In genomic region chr9:48494817-48495547, GRCm38 (mm10) we compare ENCODE assay signal across 7 mouse cellular contexts. TPM values are rescaled to one million over a fixed set of nuclear protein-coding genes. Genes with fewer than 3 reads are reported as not detected.
DNase-seq lines count a peak whose midpoint lies in the region; ATAC-seq and TF ChIP-seq lines count a peak whose summit lies in the region.

Gene Rbm7, minus strand, starts transcription at chr9:48495299.
Gene Gm5617, plus strand, starts transcription at chr9:48495442.

- 0 out of 2 replicates have a peak, but pooled peaks have one; percentile 2 for TF ChIP-seq CTCF in kidney, adult 2 months (conservative IDR thresholded peaks at IDR 0.05; ENCODE audit: insufficient read depth, insufficient read length, low read depth, low read length)
- no peak for TF ChIP-seq CTCF in spleen, adult 2 months (IDR thresholded peaks at IDR 0.05; ENCODE audit: extremely low read depth, insufficient read depth, insufficient read length, insufficient replicate concordance)

- H3K9ac ChIP-seq in embryonic facial prominence, embryonic 13.5 days, result peak within 1 kb of the TSS; percentile 95
- H3K9ac ChIP-seq in limb, embryonic 12.5 days (replicated peaks), result peak within 1 kb of the TSS; percentile 93
- H3K9ac ChIP-seq in midbrain, embryonic 15.5 days, result peak within 1 kb of the TSS; percentile 72

- H3K27me3 ChIP-seq in embryonic facial prominence, embryonic 13.5 days, result 0 out of 2 replicates have a peak, but pooled peaks cover 3% of the 10 kb centered on the region
- no peaks in the 10 kb centered on the region for H3K27me3 ChIP-seq in kidney, adult 2 months (replicated peaks; ENCODE audit: control insufficient read depth, insufficient read depth, low read length)
- 0 out of 2 replicates have a peak, but pooled peaks cover 3% of the 10 kb centered on the region for H3K27me3 ChIP-seq in limb, embryonic 12.5 days
- H3K27me3 ChIP-seq in midbrain, embryonic 15.5 days (replicated peaks), result no peaks in the 10 kb centered on the region
- H3K27me3 ChIP-seq in spleen, adult 2 months (ENCODE audit: control insufficient read depth, insufficient read depth, low read length), result no peaks in the 10 kb centered on the region

- H3K9me3 ChIP-seq in embryonic facial prominence, embryonic 13.5 days, result no peaks in the 10 kb centered on the region
- H3K9me3 ChIP-seq in limb, embryonic 12.5 days, result 0 out of 2 replicates have a peak, but pooled peaks cover 3% of the 10 kb centered on the region
- no peaks in the 10 kb centered on the region for H3K9me3 ChIP-seq in midbrain, embryonic 15.5 days

- TF ChIP-seq POLR2A in kidney, adult 2 months (IDR thresholded peaks at IDR 0.05; ENCODE audit: low read depth, low read length), result peak; percentile 56
- peak; percentile 80 for TF ChIP-seq POLR2A in spleen, adult 2 months (IDR thresholded peaks at IDR 0.05; ENCODE audit: low read depth, low read length)

- peak within 1 kb of the TSS; percentile 81 for H3K4me2 ChIP-seq in embryonic facial prominence, embryonic 13.5 days
- peak within 1 kb of the TSS; percentile 83 for H3K4me2 ChIP-seq in limb, embryonic 12.5 days
- H3K4me2 ChIP-seq in midbrain, embryonic 15.5 days, result peak within 1 kb of the TSS; percentile 69

- DNase-seq in adrenal gland, postnatal 36 days, result peak; percentile 96
- peak; percentile 95 to 97 for DNase-seq in heart, adult 18-20 months
- DNase-seq in kidney, adult 2 months, result peak; percentile 97
- peak; percentile 91 to 92 for DNase-seq in spleen, adult 2 months (ENCODE audit: low read depth in 1 of 2, low spot score in 2 of 2)

- peak; percentile 98 for ATAC-seq in embryonic facial prominence, embryonic 13.5 days (ENCODE audit: insufficient number of reproducible peaks, insufficient read depth, low FRiP score, low TSS enrichment, low read depth)
- ATAC-seq in limb, embryonic 12.5 days (ENCODE audit: insufficient number of reproducible peaks, insufficient read depth, low FRiP score, low TSS enrichment, low read depth), result peak; percentile 99
- peak; percentile 100 for ATAC-seq in midbrain, embryonic 15.5 days (replicated peaks)

- peaks cover 32% of the 10 kb centered on the region for H3K36me3 ChIP-seq in embryonic facial prominence, embryonic 13.5 days
- H3K36me3 ChIP-seq in kidney, adult 2 months (ENCODE audit: control insufficient read depth, insufficient read depth, low read length), result peaks cover 7% of the 10 kb centered on the region
- peaks cover 32% of the 10 kb centered on the region for H3K36me3 ChIP-seq in limb, embryonic 12.5 days
- H3K36me3 ChIP-seq in midbrain, embryonic 15.5 days (replicated peaks), result peaks cover 19% of the 10 kb centered on the region
- peaks cover 24% of the 10 kb centered on the region for H3K36me3 ChIP-seq in spleen, adult 2 months (ENCODE audit: control insufficient read depth, insufficient read depth, low read length)

- peak within 1 kb of the TSS; percentile 89 for H3K27ac ChIP-seq in embryonic facial prominence, embryonic 13.5 days
- peak within 1 kb of the TSS; percentile 87 for H3K27ac ChIP-seq in kidney, adult 2 months (ENCODE audit: insufficient read depth, low read depth, low read length)
- peak within 1 kb of the TSS; percentile 89 for H3K27ac ChIP-seq in limb, embryonic 12.5 days
- H3K27ac ChIP-seq in midbrain, embryonic 15.5 days, result peak within 1 kb of the TSS; percentile 90
- H3K27ac ChIP-seq in spleen, adult 2 months (ENCODE audit: insufficient read depth, low read length), result peak within 1 kb of the TSS; percentile 90

- WGBS in embryonic facial prominence, embryonic 13.5 days, result under 1% methylated on average over 72 of the region's 72 CpGs
- WGBS in kidney, adult 2 months, result under 1% methylated on average over 72 of the region's 72 CpGs
- WGBS in limb, embryonic 12.5 days, result under 1% methylated on average over 72 of the region's 72 CpGs
- WGBS in midbrain, embryonic 15.5 days, result under 1% methylated on average over 72 of the region's 72 CpGs
- under 1% methylated on average over 72 of the region's 72 CpGs for WGBS in spleen, adult 2 months

- peak within 1 kb of the TSS; percentile 87 for H3K4me3 ChIP-seq in embryonic facial prominence, embryonic 13.5 days
- H3K4me3 ChIP-seq in kidney, adult 2 months (ENCODE audit: insufficient read depth, low read depth, low read length), result peak within 1 kb of the TSS; percentile 85
- peak within 1 kb of the TSS; percentile 83 for H3K4me3 ChIP-seq in limb, embryonic 12.5 days (replicated peaks)
- H3K4me3 ChIP-seq in midbrain, embryonic 15.5 days, result peak within 1 kb of the TSS; percentile 61
- peak within 1 kb of the TSS; percentile 95 for H3K4me3 ChIP-seq in spleen, adult 2 months (ENCODE audit: extremely low read depth, insufficient read depth, insufficient read length)

- peaks cover 15% of the 10 kb centered on the region for H3K4me1 ChIP-seq in embryonic facial prominence, embryonic 13.5 days
- peaks cover 3% of the 10 kb centered on the region; the same call in 1 of the 2 replicates for H3K4me1 ChIP-seq in kidney, adult 2 months (ENCODE audit: control insufficient read depth, insufficient read depth, low read length)
- peaks cover 14% of the 10 kb centered on the region for H3K4me1 ChIP-seq in limb, embryonic 12.5 days (replicated peaks)
- H3K4me1 ChIP-seq in midbrain, embryonic 15.5 days, result peaks cover 22% of the 10 kb centered on the region
- H3K4me1 ChIP-seq in spleen, adult 2 months (ENCODE audit: control insufficient read depth, insufficient read depth, insufficient read length), result peaks cover 6% of the 10 kb centered on the region; the same call in 1 of the 2 replicates

RNA-seq across cellular contexts. Expression of gene Rbm7, which starts in this region (rescaled TPM):
- total RNA-seq in adrenal gland, postnatal 36 days (2021), result 10 to 100 TPM; 72.7 to 80.7 TPM
- polyA plus RNA-seq in embryonic facial prominence, embryonic 13.5 days (2015; fragmentation: Nextera tagmentation; extraction: Ambion mirVana), result 137 and 138 TPM in 2 replicates
- total RNA-seq in heart, adult 18-20 months (2021), result 10 to 100 TPM; 21.1 to 21.8 TPM
- polyA plus RNA-seq in kidney, adult 2 months (2012; rRNA removed), result 22.7 and 23.9 TPM in 2 replicates
- polyA plus RNA-seq in limb, embryonic 12.5 days (2016; fragmentation: Nextera tagmentation; extraction: Ambion mirVana), result 119 and 128 TPM in 2 replicates
- polyA plus RNA-seq in midbrain, embryonic 15.5 days (2015; fragmentation: Nextera tagmentation; extraction: Ambion mirVana), result 70.2 and 76.3 TPM in 2 replicates
- polyA plus RNA-seq in spleen, adult 2 months (2012; rRNA removed), result 15.0 and 16.6 TPM in 2 replicates

RNA-seq across cellular contexts. Expression of gene Gm5617, which starts in this region (rescaled TPM):
- 10 to 100 TPM; 36.7 to 62.8 TPM for total RNA-seq in adrenal gland, postnatal 36 days (2021)
- 36.4 and 37.1 TPM in 2 replicates for polyA plus RNA-seq in embryonic facial prominence, embryonic 13.5 days (2015; fragmentation: Nextera tagmentation; extraction: Ambion mirVana)
- total RNA-seq in heart, adult 18-20 months (2021), result 10 to 100 TPM; 38.2 to 42.3 TPM
- polyA plus RNA-seq in kidney, adult 2 months (2012; rRNA removed), result 159 and 174 TPM in 2 replicates
- polyA plus RNA-seq in limb, embryonic 12.5 days (2016; fragmentation: Nextera tagmentation; extraction: Ambion mirVana), result 37.4 and 39.9 TPM in 2 replicates
- polyA plus RNA-seq in midbrain, embryonic 15.5 days (2015; fragmentation: Nextera tagmentation; extraction: Ambion mirVana), result 18.7 and 20.8 TPM in 2 replicates
- polyA plus RNA-seq in spleen, adult 2 months (2012; rRNA removed), result 26.5 and 34.7 TPM in 2 replicates

Comparison
In these comparisons a context has a peak if more than half of its experiments do, and no peak if none do; other contexts are left out.
1. Peak in every context shown above with its lines: DNase-seq, ATAC-seq, H3K4me3 ChIP-seq and H3K27ac ChIP-seq.